Mouse (Mus musculus) limb, embryonic 14.5 days (tissue): ENCODE results near the gene Kdf1. TPM values are rescaled to one million over a fixed set of nuclear protein-coding genes. Genes with fewer than 3 reads are reported as not detected.

Experiments
- ATAC-seq: fragments of 200-750 bp; cut with Nextera tagmentation; 2 replicates; pipeline ENCODE4 v1.8.0; 2017; ENCODE audit warnings: low read depth, moderate number of reproducible peaks, moderate TSS enrichment; ENCODE audit not compliant: low FRiP score
- DNase-seq: peaks from one replicate; pipeline ENCODE4 v3.0.0-alpha.2; 2015; ENCODE audit warnings: low spot score
- H3K27ac ChIP-seq: fragments of 300-500 bp; sonication (generic); replicated peaks from 2 replicates; pipeline ENCODE4 v1.5.1; 2014; ENCODE audit warnings: low read depth, mild to moderate bottlenecking, low read length, moderate library complexity, mixed read lengths
- H3K27me3 ChIP-seq: fragments of 300-500 bp; sonication (generic); 2 replicates; pipeline ENCODE4 v1.6.1; 2014; ENCODE audit warnings: low read length, mixed read lengths; ENCODE audit not compliant: control insufficient read depth, insufficient read depth
- H3K36me3 ChIP-seq: fragments of 300-500 bp; sonication (generic); 2 replicates; pipeline ENCODE4 v1.6.1; 2014; ENCODE audit warnings: mild to moderate bottlenecking, low read length, moderate library complexity, mixed read lengths; ENCODE audit not compliant: control insufficient read depth, insufficient read depth
- H3K4me1 ChIP-seq: fragments of 300-500 bp; sonication (generic); 2 replicates; pipeline ENCODE4 v1.6.1; 2014; ENCODE audit warnings: antibody characterized with exemption, low read length, mixed read lengths; ENCODE audit not compliant: control insufficient read depth, insufficient read depth
- H3K4me2 ChIP-seq: fragments of 300-500 bp; sonication (generic); replicated peaks from 2 replicates; pipeline ENCODE4 v1.6.1; 2014; ENCODE audit warnings: low read depth, mild to moderate bottlenecking, low read length, moderate library complexity; ENCODE audit not compliant: severe bottlenecking
- H3K4me3 ChIP-seq: fragments of 300-500 bp; sonication (generic); replicated peaks from 2 replicates; pipeline ENCODE4 v1.5.1; 2014; ENCODE audit warnings: low read length
- H3K9ac ChIP-seq: fragments of 300-500 bp; sonication (generic); 2 replicates; pipeline ENCODE4 v1.6.1; 2014; ENCODE audit warnings: mild to moderate bottlenecking, low read depth, low read length, moderate library complexity; ENCODE audit not compliant: severe bottlenecking
- H3K9me3 ChIP-seq: fragments of 300-500 bp; sonication (generic); 2 replicates; pipeline ENCODE4 v1.6.1; 2016; ENCODE audit warnings: low read length; ENCODE audit not compliant: control insufficient read depth
- POLR2A ChIP-seq: fragments of 200-500 bp; IDR thresholded peaks from 2 replicates; pipeline ENCODE4 v1.8.0; 2012; ENCODE audit warnings: inconsistent platforms, mild to moderate bottlenecking, moderate library complexity, borderline replicate concordance; ENCODE audit not compliant: insufficient read depth, insufficient read length; ENCODE audit errors: extremely low read depth
- WGBS: fragments of 180-500 bp; shearing (Covaris S2); extraction: QIAGEN DNeasy Blood & Tissue Kit; methylation state at CpG from one replicate; pipeline ENCODE4 v1.1.7; 2014; 5-methylcytosine and 5-hydroxymethylcytosine counted together
- polyA plus RNA-seq, 2 experiments: library from polyadenylated mRNA; depleted of rRNA in 1 of 2; stranded (reverse) in 1 of 2; unstranded in 1 of 2; fragments of >200 nt; fragmentation: Nextera tagmentation in 1 of 2; extraction: Ambion mirVana in 1 of 2; gene quantifications; 2 replicates each; pipeline versions ENCODE4 v1.2.1 to v1.2.3; 2012 to 2014

Gene Kdf1
- polyA plus RNA-seq, 2 experiments: 7.1 to 13.5 TPM

- H3K36me3 ChIP-seq: peaks cover 94% of the 10 kb centered on the region
- no peak for ATAC-seq
These were observed 17.9 kb downstream of the Kdf1 start for GRCm38 (mm10) chr4:133536652-133537051.

DNA sequence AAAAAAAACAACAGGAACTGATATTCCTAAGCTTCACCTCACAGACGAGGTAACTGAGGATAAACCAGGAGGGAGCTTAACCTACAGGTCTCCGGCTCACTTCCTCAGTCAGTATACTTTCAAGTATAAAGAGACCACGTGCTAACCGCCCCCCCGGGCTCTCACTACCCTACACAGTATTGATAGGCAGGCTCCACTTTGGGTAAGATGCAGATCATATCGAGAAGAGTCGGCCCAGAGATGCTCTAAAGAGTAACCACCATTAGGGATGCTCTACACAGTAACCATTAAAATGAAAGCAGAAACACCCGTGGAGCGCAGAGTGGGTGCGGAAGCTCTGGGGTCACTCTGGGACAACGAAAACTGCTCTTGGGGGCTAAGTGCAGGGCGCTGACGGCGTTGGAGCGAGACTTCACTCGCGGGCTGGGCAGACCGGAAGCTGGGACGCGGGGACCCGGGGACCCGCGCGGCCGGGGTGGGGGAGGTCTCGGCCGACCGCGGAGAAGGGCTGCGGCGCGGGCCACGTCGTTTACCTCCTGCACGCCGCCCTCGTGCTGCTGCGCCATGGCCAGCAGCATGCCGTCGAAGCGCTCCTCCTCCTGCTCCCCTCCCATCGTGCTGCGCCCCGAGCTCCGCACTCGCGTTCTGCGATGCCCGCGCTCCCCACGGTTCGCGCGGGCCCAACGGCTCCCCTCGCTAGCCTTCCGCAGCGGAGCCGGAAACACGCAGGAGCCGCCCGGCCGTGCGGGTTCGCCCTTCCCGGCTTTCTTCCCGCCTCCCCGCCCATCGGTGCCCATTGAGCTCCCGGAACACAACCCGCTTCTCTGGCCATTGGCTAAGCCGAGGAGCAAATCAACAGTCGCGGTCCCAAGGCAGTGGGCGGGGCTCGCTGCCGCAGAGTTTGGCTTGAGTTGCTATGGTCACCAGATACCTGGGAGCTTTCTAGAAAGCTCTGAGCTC, 26.8 kb downstream of the Kdf1 start, which contains the start of gene Nudc:
Gene Nudc, minus strand, starts transcription at position 725 of the 960 bp plus-strand sequence.
- H3K9me3 ChIP-seq: no peaks in the 10 kb centered on the region; the same call in 1 of the 2 replicates
- peak within 1 kb of the TSS; percentile 84 for H3K9ac ChIP-seq
- H3K4me2 ChIP-seq: peak within 1 kb of the TSS; percentile 86
- H3K27ac ChIP-seq: peak within 1 kb of the TSS; percentile 61; the same call in 1 of the 2 replicates
- peak; percentile 89; the same call in 1 of the 2 replicates for TF ChIP-seq POLR2A
- WGBS: 4% methylated on average over 68 of the region's 77 CpGs
- DNase-seq: peak; percentile 96
- H3K36me3 ChIP-seq: peaks cover 34% of the 10 kb centered on the region
- H3K27me3 ChIP-seq: no peaks in the 10 kb centered on the region
- ATAC-seq: peak; percentile 99
- peak within 1 kb of the TSS; percentile 85 for H3K4me3 ChIP-seq
- no peaks in the 10 kb centered on the region; the same call in 1 of the 2 replicates for H3K4me1 ChIP-seq

More at GRCm38 (mm10) chr4:133536652-133537051, 17.9 kb downstream of the Kdf1 start:
- no peak for TF ChIP-seq POLR2A
- Histone ChIP-seq H3K9ac (no peak overlapping the region), H3K27me3 (no peaks in the 10 kb centered on the region), H3K4me1 (no peaks in the 10 kb centered on the region), H3K4me2 (no peak overlapping the region), H3K4me3 (no peak overlapping the region), H3K27ac (no peak overlapping the region), H3K9me3 (no peaks in the 10 kb centered on the region)
- no peak for DNase-seq
- WGBS: 94% methylated on average over 5 of the region's 5 CpGs

GRCm38 (mm10) chr4:133552029-133552428, 33.3 kb downstream of the Kdf1 start:
- ATAC-seq (no peak), DNase-seq (no peak)
- Histone ChIP-seq H3K4me1 (no peaks in the 10 kb centered on the region), H3K27me3 (no peaks in the 10 kb centered on the region), H3K4me3 (no peak overlapping the region), H3K9me3 (no peaks in the 10 kb centered on the region; the same call in 1 of the 2 replicates), H3K4me2 (no peak overlapping the region), H3K36me3 (no peaks in the 10 kb centered on the region), H3K9ac (no peak overlapping the region), H3K27ac (no peak overlapping the region)
- WGBS: 100% methylated on average over 1 of the region's 1 CpGs
- no peak for TF ChIP-seq POLR2A

DNA sequence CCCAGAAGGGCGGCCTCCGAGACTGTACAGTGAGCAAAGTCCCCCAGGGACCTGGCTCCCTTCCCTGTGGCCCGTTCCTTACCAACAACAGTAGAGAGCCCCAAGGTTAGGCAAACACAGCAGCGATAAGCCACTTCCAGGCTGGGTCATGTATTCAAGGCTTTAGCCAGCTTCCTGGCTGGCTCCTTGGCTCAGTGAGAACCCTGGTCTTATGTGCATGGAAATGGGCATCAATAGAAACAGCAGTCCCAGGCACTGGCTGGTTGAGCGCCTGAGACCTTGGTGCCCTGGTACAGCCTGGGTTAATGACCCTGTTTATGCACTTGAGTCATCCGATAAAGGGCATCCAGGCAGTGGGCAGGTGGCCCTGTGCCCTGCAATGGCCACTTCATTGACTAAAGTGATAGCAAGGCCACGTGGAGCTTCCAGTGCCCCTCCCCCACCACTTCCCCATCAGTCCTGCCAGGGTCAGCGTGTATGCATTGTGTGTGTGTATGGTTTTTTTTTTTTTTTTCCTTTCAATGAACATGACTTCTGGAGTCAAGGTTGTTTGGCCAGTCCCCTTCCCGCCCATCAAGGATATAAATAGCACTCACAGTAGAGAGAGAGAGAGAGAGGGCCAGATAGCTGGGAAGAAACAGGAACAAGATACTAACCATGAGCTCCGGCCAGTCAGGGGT, 34.1 kb downstream of the Kdf1 start, which contains the start of gene Nr0b2:
Gene Nr0b2, plus strand, starts transcription at position 609 of the 680 bp plus-strand sequence.
- TF ChIP-seq POLR2A: no peak
- Histone ChIP-seq H3K4me1 (no peaks in the 10 kb centered on the region), H3K36me3 (no peaks in the 10 kb centered on the region), H3K9ac (no peak within 1 kb of the TSS), H3K4me3 (no peak within 1 kb of the TSS), H3K27ac (no peak within 1 kb of the TSS), H3K4me2 (no peak within 1 kb of the TSS), H3K27me3 (no peaks in the 10 kb centered on the region), H3K9me3 (no peaks in the 10 kb centered on the region; the same call in 1 of the 2 replicates)
- ATAC-seq: no peak
- no peak for DNase-seq
- 78% methylated on average over 10 of the region's 10 CpGs for WGBS
